Mouse (Mus musculus) spleen, adult 12 weeks (tissue): ENCODE results near the gene Gm21294.
"Not testable (repeated sequence)": the region's sequence is repeated elsewhere in the genome, so short reads cannot be mapped to it uniquely, and the experiment has no call there.

Experiments
- DNase-seq: peaks from one replicate; pipeline ENCODE4 v3.0.0; 2022; ENCODE audit warnings: low spot score

Gene Gm21294

GRCm38 (mm10) chrY:89052506-89052905 is at the start of gene Gm21294:
Gene Gm21294, plus strand, starts transcription at chrY:89052806.
- DNase-seq: not testable (repeated sequence)

- not testable (repeated sequence) for DNase-seq
These were observed 73.6 kb downstream of the Gm21294 start for GRCm38 (mm10) chrY:89126246-89126645.
